Mouse (Mus musculus) stomach, embryonic 14.5 days (tissue): ENCODE measurements at regions not wholly inside any gene's neighbourhood (a gene's known extent, or its start where the extent isn't known, plus 50 kb on each side); places are given as distances from the start of the nearest gene placed in this dataset.

Experiments used
- ATAC-seq: fragments of 200-750 bp; cut with Nextera tagmentation; 2 replicates; pipeline ENCODE4 v1.8.0; 2017; ENCODE audit warnings: low read depth, moderate TSS enrichment; ENCODE audit not compliant: insufficient number of reproducible peaks, insufficient read depth, low FRiP score
- H3K27ac ChIP-seq: fragments of 300-500 bp; sonication (generic); 2 replicates; pipeline ENCODE4 v1.5.1; 2014; ENCODE audit warnings: mild to moderate bottlenecking, low read length, moderate library complexity, mixed read lengths
- H3K27me3 ChIP-seq: fragments of 300-500 bp; sonication (generic); 2 replicates; pipeline ENCODE4 v1.6.1; 2014; ENCODE audit warnings: low read length, control low read depth, mixed read lengths; ENCODE audit not compliant: control insufficient read depth, insufficient read depth
- H3K36me3 ChIP-seq: fragments of 300-500 bp; sonication (generic); 2 replicates; pipeline ENCODE4 v1.6.1; 2014; ENCODE audit warnings: mild to moderate bottlenecking, control low read depth, low read length, moderate library complexity, mixed read lengths; ENCODE audit not compliant: control insufficient read depth, insufficient read depth
- H3K4me1 ChIP-seq: fragments of 300-500 bp; sonication (generic); 2 replicates; pipeline ENCODE4 v1.6.1; 2014; ENCODE audit warnings: low read length, control low read depth, mixed read lengths; ENCODE audit not compliant: control insufficient read depth, insufficient read depth
- H3K4me2 ChIP-seq: fragments of 300-500 bp; sonication (generic); replicated peaks from 2 replicates; pipeline ENCODE4 v1.6.1; 2014; ENCODE audit warnings: low read depth, low read length, control low read depth
- H3K4me3 ChIP-seq: fragments of 300-500 bp; sonication (generic); 2 replicates; pipeline ENCODE4 v1.5.1; 2014; ENCODE audit warnings: low read depth, low read length, control low read depth
- H3K9ac ChIP-seq: fragments of 300-500 bp; sonication (generic); replicated peaks from 2 replicates; pipeline ENCODE4 v1.6.1; 2014; ENCODE audit warnings: low read depth, mild to moderate bottlenecking, control low read depth, low read length, moderate library complexity, mixed read lengths
- H3K9me3 ChIP-seq: fragments of 300-500 bp; sonication (generic); 2 replicates; pipeline ENCODE4 v1.6.1; 2016; ENCODE audit warnings: low read depth, low read length, control low read depth; ENCODE audit not compliant: control insufficient read depth
- WGBS: fragments of 180-500 bp; shearing (Covaris S2); extraction: QIAGEN DNeasy Blood & Tissue Kit; methylation state at CpG from one replicate; pipeline ENCODE4 v1.1.7; 2014; 5-methylcytosine and 5-hydroxymethylcytosine counted together

GRCm38 (mm10) chr4:9016504-9017040 is 777.7 kb upstream of the Car8 start:
- 67% methylated on average over 9 of the region's 9 CpGs for WGBS

GRCm38 (mm10) chr4:9015528-9016503 is 777.0 kb upstream of the Car8 start:
- WGBS: 19% methylated on average over 14 of the region's 14 CpGs
- H3K27ac ChIP-seq: no peak overlapping the region

More at GRCm38 (mm10) chr4:9016504-9017040, 777.7 kb upstream of the Car8 start:
- Histone ChIP-seq H3K27ac (no peak overlapping the region), H3K36me3 (no peaks in the 10 kb centered on the region), H3K9me3 (no peaks in the 10 kb centered on the region), H3K4me2 (no peak overlapping the region), H3K4me3 (no peak overlapping the region), H3K27me3 (no peaks in the 10 kb centered on the region), H3K9ac (no peak overlapping the region), H3K4me1 (peaks cover 13% of the 10 kb centered on the region)
- no peak for ATAC-seq

GRCm38 (mm10) chr4:9014986-9015385 is 776.1 kb upstream of the Car8 start:
- Histone ChIP-seq H3K4me1 (peaks cover 13% of the 10 kb centered on the region), H3K27me3 (no peaks in the 10 kb centered on the region), H3K27ac (no peak overlapping the region), H3K4me3 (no peak overlapping the region), H3K36me3 (no peaks in the 10 kb centered on the region), H3K4me2 (no peak overlapping the region), H3K9ac (no peak overlapping the region), H3K9me3 (no peaks in the 10 kb centered on the region)
- WGBS: 58% methylated on average over 4 of the region's 4 CpGs
- no peak for ATAC-seq

More at GRCm38 (mm10) chr4:9015528-9016503, 777.0 kb upstream of the Car8 start:
- Histone ChIP-seq H3K4me1 (peaks cover 13% of the 10 kb centered on the region), H3K9me3 (no peaks in the 10 kb centered on the region), H3K9ac (no peak overlapping the region), H3K4me3 (no peak overlapping the region), H3K4me2 (no peak overlapping the region), H3K36me3 (no peaks in the 10 kb centered on the region), H3K27me3 (no peaks in the 10 kb centered on the region)
- peak; percentile 66; the same call in 1 of the 2 replicates for ATAC-seq

- Histone ChIP-seq H3K4me3 (no peak overlapping the region), H3K36me3 (no peaks in the 10 kb centered on the region)
- no peak for ATAC-seq
These were observed 773.9 kb upstream of the Car8 start for GRCm38 (mm10) chr4:9012787-9013186.

GRCm38 (mm10) chr4:9011952-9012351 is 773.1 kb upstream of the Car8 start:
- Histone ChIP-seq H3K9ac (no peak overlapping the region), H3K36me3 (no peaks in the 10 kb centered on the region), H3K4me3 (no peak overlapping the region), H3K27me3 (no peaks in the 10 kb centered on the region), H3K9me3 (no peaks in the 10 kb centered on the region), H3K4me2 (no peak overlapping the region), H3K4me1 (peaks cover 16% of the 10 kb centered on the region), H3K27ac (no peak overlapping the region)
- 65% methylated on average over 3 of the region's 3 CpGs for WGBS
- ATAC-seq: no peak

More at GRCm38 (mm10) chr4:9012787-9013186, 773.9 kb upstream of the Car8 start:
- 65% methylated on average over 9 of the region's 9 CpGs for WGBS
- Histone ChIP-seq H3K9me3 (no peaks in the 10 kb centered on the region), H3K9ac (no peak overlapping the region), H3K27me3 (no peaks in the 10 kb centered on the region), H3K4me2 (no peak overlapping the region), H3K27ac (no peak overlapping the region), H3K4me1 (peaks cover 16% of the 10 kb centered on the region)

- no peak overlapping the region for H3K4me2 ChIP-seq
- peak; percentile 42; the same call in 1 of the 2 replicates for ATAC-seq
- H3K4me1 ChIP-seq: peaks cover 12% of the 10 kb centered on the region
- WGBS: 32% methylated on average over 7 of the region's 7 CpGs
- no peak overlapping the region for H3K4me3 ChIP-seq
- no peaks in the 10 kb centered on the region for H3K27me3 ChIP-seq
- H3K36me3 ChIP-seq: no peaks in the 10 kb centered on the region
- H3K9ac ChIP-seq: no peak overlapping the region
- no peak overlapping the region for H3K27ac ChIP-seq
- H3K9me3 ChIP-seq: no peaks in the 10 kb centered on the region
These were observed 772.3 kb upstream of the Car8 start for GRCm38 (mm10) chr4:9011129-9011518.

- Histone ChIP-seq H3K27ac (no peak overlapping the region), H3K9me3 (no peaks in the 10 kb centered on the region), H3K4me2 (no peak overlapping the region), H3K27me3 (no peaks in the 10 kb centered on the region), H3K36me3 (no peaks in the 10 kb centered on the region), H3K9ac (no peak overlapping the region), H3K4me1 (peaks cover 6% of the 10 kb centered on the region), H3K4me3 (no peak overlapping the region)
- no peak for ATAC-seq
- 46% methylated on average over 17 of the region's 17 CpGs for WGBS
These were observed 771.7 kb upstream of the Car8 start for GRCm38 (mm10) chr4:9010381-9011128.

- no peak for ATAC-seq
These were observed 770.8 kb upstream of the Car8 start for GRCm38 (mm10) chr4:9009656-9010055.

More at GRCm38 (mm10) chr4:9009656-9010055, 770.8 kb upstream of the Car8 start:
- H3K4me3 ChIP-seq: no peak overlapping the region
- H3K27me3 ChIP-seq: no peaks in the 10 kb centered on the region
- no peaks in the 10 kb centered on the region for H3K9me3 ChIP-seq
- no peak overlapping the region for H3K9ac ChIP-seq
- H3K36me3 ChIP-seq: no peaks in the 10 kb centered on the region
- 0 out of 2 replicates have a peak, but pooled peaks cover 3% of the 10 kb centered on the region for H3K4me1 ChIP-seq
- no peak overlapping the region for H3K4me2 ChIP-seq
- WGBS: 43% methylated on average over 4 of the region's 4 CpGs
- H3K27ac ChIP-seq: no peak overlapping the region
